Mouse (Mus musculus) myocyte (in vitro differentiated cells): Measurements from ENCODE around the gene Arpin. TPM values are rescaled to one million over a fixed set of nuclear protein-coding genes. Genes with fewer than 3 reads are reported as not detected.
A peak's percentile ranks its signal among the peaks of the same experiment; 100 is the strongest.

Experiments used
- H3K27me3 ChIP-seq: one replicate; pipeline ENCODE4 v1.6.1; 2011; ENCODE audit not compliant: control insufficient read depth, insufficient read depth, insufficient read length
- H3K36me3 ChIP-seq: one replicate; pipeline ENCODE4 v1.6.1; 2011; ENCODE audit not compliant: control insufficient read depth, insufficient read depth
- H3K4me2 ChIP-seq: one replicate; pipeline ENCODE4 v1.6.1; 2011; ENCODE audit warnings: low read depth, control low read depth
- H3K4me3 ChIP-seq: one replicate; pipeline ENCODE4 v1.5.1; 2011; ENCODE audit warnings: mild to moderate bottlenecking, control low read depth, moderate library complexity
- H3K79me2 ChIP-seq: one replicate; pipeline ENCODE4 v1.6.1; 2011; ENCODE audit not compliant: control insufficient read depth, insufficient read depth
- H3ac ChIP-seq: one replicate; pipeline ENCODE4 v1.6.1; 2011; ENCODE audit not compliant: control insufficient read depth, insufficient read length
- CEBPB ChIP-seq: IDR thresholded peaks from 2 replicates; pipeline ENCODE4 v1.6.1; 2011; ENCODE audit warnings: mild to moderate bottlenecking, moderate library complexity; ENCODE audit not compliant: poor library complexity, insufficient read depth, severe bottlenecking
- E2F4 ChIP-seq: IDR thresholded peaks from one replicate; pipeline ENCODE4 v1.6.1; 2011; ENCODE audit warnings: mild to moderate bottlenecking, control low read depth, moderate library complexity; ENCODE audit not compliant: insufficient read depth
- MAX ChIP-seq: IDR thresholded peaks from one replicate; pipeline ENCODE4 v1.6.1; 2011; ENCODE audit warnings: low read depth, mild to moderate bottlenecking, control low read depth
- MYOD1 ChIP-seq, 3 experiments: IDR thresholded peaks; one replicate each; pipeline ENCODE4 v1.6.1; 2011; ENCODE audit warnings: control low read depth in 2 of 3, low read depth in 2 of 3, mild to moderate bottlenecking in 2 of 3, moderate library complexity in 1 of 3; ENCODE audit not compliant: insufficient read length in 2 of 3, control insufficient read depth in 1 of 3
- MYOG ChIP-seq, 3 experiments: IDR thresholded peaks; one replicate each; pipeline ENCODE4 v1.6.1; 2011; ENCODE audit warnings: control low read depth in 2 of 3, low read depth in 2 of 3, mild to moderate bottlenecking in 2 of 3; ENCODE audit not compliant: insufficient read length in 2 of 3, control insufficient read depth in 1 of 3, insufficient read depth in 1 of 3
- POLR2A ChIP-seq: IDR thresholded peaks from one replicate; pipeline ENCODE4 v1.6.1; 2011; ENCODE audit warnings: low read depth, mild to moderate bottlenecking, control low read depth, moderate library complexity; ENCODE audit not compliant: insufficient read length
- POLR2AphosphoS2 ChIP-seq: IDR thresholded peaks from one replicate; pipeline ENCODE4 v1.6.1; 2011; ENCODE audit warnings: low read depth, control low read depth; ENCODE audit not compliant: insufficient read length
- REST ChIP-seq: IDR thresholded peaks from one replicate; pipeline ENCODE4 v1.6.1; 2011; ENCODE audit warnings: mild to moderate bottlenecking, control low read depth, moderate library complexity; ENCODE audit not compliant: insufficient read depth, insufficient read length
- SRF ChIP-seq: IDR thresholded peaks from one replicate; pipeline ENCODE4 v1.6.1; 2011; ENCODE audit warnings: low read depth; ENCODE audit not compliant: control insufficient read depth, insufficient read length
- TCF12 ChIP-seq: IDR thresholded peaks from one replicate; pipeline ENCODE4 v1.6.1; 2011; ENCODE audit warnings: mild to moderate bottlenecking, control low read depth; ENCODE audit not compliant: poor library complexity, insufficient read depth, severe bottlenecking
- TCF3 ChIP-seq: IDR thresholded peaks from one replicate; pipeline ENCODE4 v1.6.1; 2011; ENCODE audit warnings: low read depth, control low read depth; ENCODE audit not compliant: insufficient read length
- USF1 ChIP-seq: IDR thresholded peaks from one replicate; pipeline ENCODE4 v1.6.1; 2011; ENCODE audit warnings: low read depth, mild to moderate bottlenecking, control low read depth, moderate library complexity
- polyA plus RNA-seq: library from polyadenylated mRNA; unstranded; fragments of >200 nt; fragmentation: generic; extraction: Trizol; gene quantifications from one replicate; pipeline ENCODE4 v1.2.1, GENCODE M21; 2012; ENCODE audit warnings: missing spikeins

The Arpin gene
- polyA plus RNA-seq, 1 experiment = 15.1 TPM

DNA sequence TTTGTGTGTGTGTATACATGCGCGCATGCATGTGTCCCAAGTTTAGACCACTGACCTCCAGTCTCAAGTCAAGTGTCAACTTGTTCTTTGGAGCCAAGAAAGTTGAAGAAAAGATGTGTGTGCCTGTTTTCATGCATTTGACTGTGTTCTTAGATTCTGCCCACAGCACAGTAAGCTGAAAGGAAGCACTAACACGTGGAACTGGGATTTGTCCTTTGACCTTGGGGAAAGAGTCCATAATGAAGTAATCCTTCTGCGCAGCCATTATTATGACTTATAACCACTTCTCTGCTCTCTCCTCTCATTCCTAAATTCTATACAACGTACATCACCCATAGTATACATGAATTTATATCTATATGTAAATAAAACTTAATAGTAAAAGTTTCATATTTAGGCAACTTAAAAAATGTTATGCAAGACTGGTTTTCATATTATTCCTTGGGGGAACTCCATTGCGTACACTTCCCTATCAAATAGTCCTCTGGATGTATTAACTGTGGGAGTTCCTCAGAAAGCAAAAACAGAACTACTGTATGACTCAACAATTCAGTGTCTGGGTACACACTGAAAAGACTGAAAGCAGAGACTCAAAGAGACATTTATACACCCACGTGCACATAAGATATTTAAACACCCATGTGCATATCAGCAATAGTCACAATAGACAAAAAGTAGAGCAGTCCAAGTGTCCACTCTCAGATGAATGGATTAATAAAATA lies 51.4 kb downstream of the Arpin start:
- peaks cover 3% of the 10 kb centered on the region for H3K36me3 ChIP-seq
- no peaks in the 10 kb centered on the region for H3K27me3 ChIP-seq
- no peak overlapping the region for H3K4me2 ChIP-seq
- no peak overlapping the region for H3K4me3 ChIP-seq
- H3ac ChIP-seq = no peak overlapping the region
- TF ChIP-seq POLR2A (no peak), REST (no peak), SRF (no peak), POLR2AphosphoS2 (no peak), MAX (no peak), TCF12 (no peak), CEBPB (no peak)
- no peaks in the 10 kb centered on the region for H3K79me2 ChIP-seq

GRCm38 (mm10) chr7:79881901-79882300 lies 53.3 kb downstream of the Arpin start:
- H3ac ChIP-seq = no peak overlapping the region
- no peaks in the 10 kb centered on the region for H3K27me3 ChIP-seq
- H3K79me2 ChIP-seq = no peaks in the 10 kb centered on the region
- peak overlapping the region; percentile 72 for H3K4me2 ChIP-seq
- peaks cover 11% of the 10 kb centered on the region for H3K36me3 ChIP-seq
- TF ChIP-seq CEBPB (0 out of 2 replicates have a peak, but pooled peaks have one; percentile 1), MYOD1 (IDR thresholded peaks at IDR 0.05; ENCODE audit: control insufficient read depth in 1 of 3, insufficient read length in 2 of 3, low read depth in 2 of 3) (peak in 1 of 3 experiments; percentile 22), TCF12 (no peak)
- no peak overlapping the region for H3K4me3 ChIP-seq

GRCm38 (mm10) chr7:79880998-79881397 lies 54.2 kb downstream of the Arpin start:
- peak overlapping the region; percentile 72 for H3K4me2 ChIP-seq
- TF ChIP-seq USF1 (peak; percentile 87), MYOG (IDR thresholded peaks at IDR 0.05; ENCODE audit: control insufficient read depth in 1 of 3, insufficient read depth in 1 of 3, insufficient read length in 2 of 3, low read depth in 2 of 3) (no peak), SRF (no peak)
- no peaks in the 10 kb centered on the region for H3K27me3 ChIP-seq
- H3K36me3 ChIP-seq = peaks cover 11% of the 10 kb centered on the region
- no peak overlapping the region for H3ac ChIP-seq
- no peak overlapping the region for H3K4me3 ChIP-seq
- no peaks in the 10 kb centered on the region for H3K79me2 ChIP-seq

- Histone ChIP-seq H3ac (no peak overlapping the region), H3K36me3 (peaks cover 10% of the 10 kb centered on the region), H3K79me2 (no peaks in the 10 kb centered on the region), H3K4me2 (peak overlapping the region; percentile 67), H3K4me3 (no peak overlapping the region), H3K27me3 (no peaks in the 10 kb centered on the region)
- TF ChIP-seq E2F4 (no peak), MYOG (IDR thresholded peaks at IDR 0.05; ENCODE audit: control insufficient read depth in 1 of 3, insufficient read depth in 1 of 3, insufficient read length in 2 of 3, low read depth in 2 of 3) (peak in 2 of 3 experiments; percentile 18 to 62), MYOD1 (IDR thresholded peaks at IDR 0.05; ENCODE audit: control insufficient read depth in 1 of 3, insufficient read length in 2 of 3, low read depth in 2 of 3) (peak in 2 of 3 experiments; percentile 34 to 92)
Observed at GRCm38 (mm10) chr7:79880033-79880432, 55.1 kb downstream of the Arpin start.

- no peaks in the 10 kb centered on the region for H3K27me3 ChIP-seq
Observed at GRCm38 (mm10) chr7:79878455-79879025, 56.6 kb downstream of the Arpin start.

More at GRCm38 (mm10) chr7:79878455-79879025, 56.6 kb downstream of the Arpin start:
- Histone ChIP-seq H3K4me3 (no peak overlapping the region), H3ac (no peak overlapping the region), H3K4me2 (no peak overlapping the region), H3K79me2 (no peaks in the 10 kb centered on the region), H3K36me3 (peaks cover 8% of the 10 kb centered on the region)
- TF ChIP-seq POLR2AphosphoS2 (no peak), MYOD1 (IDR thresholded peaks at IDR 0.05; ENCODE audit: control insufficient read depth in 1 of 3, insufficient read length in 2 of 3, low read depth in 2 of 3) (no peak), TCF3 (no peak), MYOG (IDR thresholded peaks at IDR 0.05; ENCODE audit: control insufficient read depth in 1 of 3, insufficient read depth in 1 of 3, insufficient read length in 2 of 3, low read depth in 2 of 3) (no peak), USF1 (no peak), SRF (no peak), TCF12 (no peak), MAX (no peak), REST (no peak), POLR2A (no peak), E2F4 (no peak), CEBPB (no peak)

Other genes with a start within 250 kb of the Arpin start
- gene Kif7, start 219.6 kb downstream of the Arpin start, polyA plus RNA-seq = 3.3 TPM
- gene Plin1, start 202.5 kb downstream of the Arpin start, polyA plus RNA-seq = not detected
- 5.9 TPM for gene Pex11a, start 192.2 kb downstream of the Arpin start, polyA plus RNA-seq
- 0.10 TPM for gene Wdr93, start 192.2 kb downstream of the Arpin start, polyA plus RNA-seq
- not detected for gene Mesp1, start 141.6 kb downstream of the Arpin start, polyA plus RNA-seq
- gene Mesp2, start 124.6 kb downstream of the Arpin start, polyA plus RNA-seq = not detected
- gene Anpep, start 74.3 kb downstream of the Arpin start, polyA plus RNA-seq = 12.1 TPM
- gene Ap3s2, start 14.7 kb downstream of the Arpin start, polyA plus RNA-seq = 15.1 TPM
- 5.3 TPM for gene Zfp710, start 89.5 kb upstream of the Arpin start, polyA plus RNA-seq
- 159 TPM for gene Idh2, start 180.0 kb upstream of the Arpin start, polyA plus RNA-seq